Mouse (Mus musculus): Measurements from ENCODE around the gene Ptprq.

Gene Ptprq

DNA sequence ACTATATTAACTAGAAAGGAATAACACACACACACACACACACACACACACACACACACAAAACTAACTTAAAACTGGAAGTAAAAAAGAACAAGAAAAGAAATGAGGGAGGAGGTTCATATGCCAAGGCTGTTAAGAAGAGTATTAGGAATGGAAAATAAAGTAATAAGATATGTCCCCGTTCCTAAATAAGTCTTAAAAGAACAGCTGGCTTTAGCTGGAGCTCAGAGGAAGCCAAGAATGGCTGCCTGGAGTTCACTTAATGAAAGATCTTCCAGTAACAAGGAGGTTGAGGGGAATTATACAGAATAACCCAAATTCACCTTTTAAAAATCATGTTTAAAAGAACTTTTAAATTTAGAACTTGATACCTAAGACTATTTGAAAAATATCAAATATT, 93.2 kb downstream of the Ptprq start:
- DNase-seq, result no peak

DNA sequence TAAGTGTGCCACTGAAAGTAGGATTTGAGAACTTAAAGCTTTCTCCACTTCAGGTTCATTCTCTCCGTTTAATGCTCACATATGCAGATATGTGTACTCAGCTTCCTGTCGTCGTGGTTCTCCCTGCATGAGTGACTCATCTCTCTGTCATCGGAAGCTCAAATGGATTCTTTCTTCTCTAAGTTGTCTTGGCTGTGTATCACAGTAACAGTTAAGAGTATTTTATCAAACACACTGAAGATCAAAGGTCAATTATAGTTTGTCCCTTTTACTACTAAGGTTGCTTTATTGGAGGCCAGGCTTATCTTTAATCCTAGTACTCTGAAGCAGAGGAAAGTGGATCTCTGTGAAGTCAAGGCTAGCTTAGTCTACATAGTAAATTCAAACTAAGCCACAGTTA, 95.6 kb downstream of the Ptprq start:
- DNase-seq, result no peak

DNA sequence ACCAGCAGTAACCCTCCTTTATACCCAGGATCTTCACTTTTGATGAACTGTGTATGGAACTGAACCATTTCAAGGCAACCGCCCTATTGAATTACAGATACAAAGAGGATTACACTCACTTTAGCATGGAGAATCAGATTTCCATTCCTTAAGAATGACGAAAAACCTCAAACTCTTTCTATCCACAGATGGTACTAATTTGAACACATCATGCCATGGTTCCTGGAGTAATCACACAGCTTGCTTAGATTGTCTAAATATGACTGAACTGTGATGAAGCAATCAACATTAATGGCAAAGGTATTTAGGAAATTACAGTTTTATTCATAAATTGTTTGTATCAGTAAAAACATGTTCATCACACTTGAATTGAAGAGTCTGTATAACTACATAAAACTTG, 104.4 kb downstream of the Ptprq start:
- DNase-seq, result no peak

DNA sequence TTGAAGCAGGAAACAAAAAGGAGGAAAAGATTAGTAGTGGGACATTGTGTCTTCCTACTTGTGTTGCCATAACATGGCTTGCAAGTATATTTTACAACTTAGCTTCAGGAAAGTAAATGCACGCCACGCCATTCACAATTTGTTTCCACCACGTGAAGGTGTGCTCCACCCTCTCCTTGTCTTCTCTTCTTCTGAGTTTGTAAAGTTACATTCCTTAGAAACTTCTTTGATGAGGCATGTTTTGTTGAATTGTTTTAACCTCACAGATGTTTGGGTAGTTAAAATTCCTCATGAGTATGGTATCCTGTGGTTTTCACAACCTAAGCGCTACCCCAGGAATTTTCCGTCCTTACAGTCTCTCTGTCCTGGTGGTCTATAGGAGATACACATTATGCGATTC, 118.5 kb downstream of the Ptprq start:
- DNase-seq, result no peak

DNA sequence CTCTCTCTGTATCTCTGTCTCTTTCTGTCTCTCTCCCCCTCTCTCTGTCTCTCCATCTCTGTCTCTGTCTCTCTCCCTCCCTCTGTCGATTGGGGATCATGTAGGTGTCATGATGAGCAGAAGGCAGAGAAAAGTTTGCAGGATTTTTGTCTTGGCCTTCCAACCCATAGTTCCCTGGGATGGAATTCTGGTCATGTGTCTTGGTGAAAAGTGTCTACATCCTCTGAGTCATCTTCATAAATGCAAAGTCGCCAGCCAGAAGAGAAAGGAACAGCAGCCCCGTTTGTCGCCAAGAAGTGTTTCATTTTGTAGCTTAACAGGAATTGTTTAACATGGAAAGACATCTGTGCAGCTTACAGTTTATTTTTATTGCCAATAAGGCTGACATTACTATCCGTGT, 136.5 kb downstream of the Ptprq start:
- no peak for DNase-seq

DNA sequence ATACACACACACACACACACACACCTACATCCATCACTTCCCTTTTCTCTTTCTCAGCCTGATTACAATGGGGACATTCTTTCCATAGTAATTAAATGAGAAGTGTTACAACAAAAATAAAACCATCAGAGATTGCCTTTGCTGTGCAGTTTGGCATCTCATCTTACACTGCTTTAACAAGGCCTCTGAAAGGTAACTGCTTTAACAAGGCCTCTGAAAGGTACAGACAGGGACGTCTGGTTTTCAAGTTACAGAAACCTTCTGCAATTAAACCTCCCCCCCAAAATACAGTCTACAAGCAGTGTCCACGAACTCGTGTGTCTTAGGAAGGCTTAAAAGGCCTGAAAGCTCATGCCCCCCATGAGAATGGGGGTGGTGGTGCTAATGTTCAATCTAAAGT, 150.8 kb downstream of the Ptprq start:
- DNase-seq, result no peak

DNA sequence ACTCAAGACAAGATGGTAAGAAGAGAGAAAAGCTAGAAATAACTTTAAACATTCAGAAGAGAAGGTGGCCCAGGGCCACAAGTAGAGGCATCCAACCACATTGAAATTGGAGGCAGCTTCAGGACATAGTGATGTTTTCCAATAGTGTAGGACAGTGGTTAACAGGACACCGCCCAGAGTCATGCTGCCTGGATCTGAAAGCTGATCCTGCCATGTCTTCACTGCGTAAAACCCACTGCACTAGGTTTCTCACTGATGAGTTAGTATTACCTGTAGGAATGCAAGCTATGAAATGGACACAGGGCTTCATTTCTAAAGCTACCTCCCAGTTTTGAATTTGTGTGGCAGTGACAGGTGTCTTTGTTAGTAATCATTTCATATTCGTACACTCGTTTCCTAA, 151.6 kb downstream of the Ptprq start:
- DNase-seq, result no peak

DNA sequence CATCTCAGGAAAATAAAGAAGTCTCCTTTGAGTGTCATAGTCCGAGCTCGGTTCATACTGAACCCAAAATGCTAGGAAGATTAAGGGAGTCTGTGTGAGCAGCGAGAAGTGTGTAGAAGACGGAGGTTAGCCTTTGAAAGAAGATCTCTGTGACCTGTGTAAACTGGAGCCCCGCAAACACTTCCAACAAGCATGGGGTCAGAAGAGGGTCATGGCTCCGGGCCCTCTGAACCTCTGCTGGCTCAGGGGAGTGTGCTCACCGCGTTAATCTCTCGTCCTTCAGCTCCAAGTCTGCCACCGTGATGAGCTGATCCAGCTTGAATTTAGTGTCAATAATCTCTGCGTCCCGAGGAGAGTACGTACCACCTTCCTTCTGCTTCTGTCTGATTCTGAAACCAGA, 157.0 kb downstream of the Ptprq start:
- no peak for DNase-seq

DNA sequence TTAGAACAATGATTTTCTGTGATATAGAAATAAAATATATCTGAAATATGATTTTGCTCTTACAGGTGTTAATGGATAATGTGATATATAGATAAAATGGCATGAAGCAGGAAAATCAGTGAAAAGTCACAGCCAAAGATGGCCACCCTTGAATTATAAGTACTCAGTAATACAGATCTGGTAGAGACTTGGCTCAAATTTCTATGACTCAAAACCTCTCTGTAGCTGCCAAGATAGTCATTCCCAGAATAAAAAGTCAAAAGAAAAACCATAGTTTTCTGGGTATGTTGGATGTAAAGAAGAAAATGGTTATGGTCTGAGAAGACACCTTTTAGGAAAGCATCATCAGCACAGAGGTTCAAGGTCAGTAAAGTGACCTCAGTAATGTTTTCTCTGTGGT, 159.0 kb downstream of the Ptprq start:
- no peak for DNase-seq

DNA sequence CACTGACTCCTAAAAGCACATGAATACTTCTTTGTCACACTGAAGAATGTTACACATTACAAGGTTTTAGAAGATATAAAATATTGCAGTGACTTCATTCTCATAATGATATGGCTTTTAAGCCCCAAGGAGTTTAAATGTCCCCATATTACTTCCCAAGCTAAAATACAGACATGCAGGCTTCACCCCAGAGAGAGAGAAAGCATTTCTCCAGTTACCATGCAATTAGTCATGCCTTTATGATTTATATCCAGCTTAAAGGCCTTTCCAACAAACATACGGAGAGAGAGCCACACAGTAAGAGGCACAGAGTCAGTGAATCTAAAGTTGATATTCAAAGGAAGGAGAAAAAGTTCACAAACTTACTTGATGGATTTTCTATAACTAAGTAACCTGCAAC, 176.8 kb downstream of the Ptprq start:
- no peak for DNase-seq

DNA sequence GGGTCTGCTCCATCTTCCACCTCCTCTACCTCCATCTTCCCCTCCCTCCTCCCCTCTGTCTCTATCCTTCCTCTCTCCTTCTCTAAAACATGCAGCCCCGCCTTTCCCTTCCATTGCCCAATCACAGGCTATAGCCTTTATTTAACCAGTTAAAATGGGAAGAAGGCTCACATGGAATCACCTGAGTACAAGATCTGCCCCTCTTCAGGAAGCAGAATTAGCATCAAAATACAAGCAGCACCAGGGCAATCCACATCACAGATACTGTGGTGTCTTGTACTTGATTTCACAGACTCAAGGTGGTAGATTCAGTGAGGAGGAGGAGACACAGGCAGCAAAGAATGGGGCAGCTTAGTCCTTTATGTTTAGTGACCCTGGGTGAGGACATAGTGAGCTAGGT, 191.1 kb downstream of the Ptprq start:
- no peak for DNase-seq

DNA sequence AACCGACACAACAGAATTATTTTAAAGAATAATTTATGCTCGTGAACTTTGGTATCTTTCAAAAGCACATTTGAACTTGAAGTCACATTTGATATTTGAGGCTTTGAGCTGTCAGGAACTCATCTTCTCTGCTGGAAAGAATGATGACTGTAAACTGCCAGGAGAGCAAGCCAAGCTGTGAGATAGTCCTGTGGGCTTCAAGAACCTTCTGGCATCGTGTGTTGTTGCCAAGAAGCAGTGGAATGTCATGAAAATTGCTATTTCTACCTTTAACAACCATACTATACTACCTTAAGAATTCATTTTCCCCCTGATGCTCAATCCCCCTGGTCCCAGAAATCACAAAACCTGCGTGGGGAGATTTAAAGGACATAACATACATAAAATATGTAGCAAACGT, 200.6 kb downstream of the Ptprq start:
- no peak for DNase-seq

DNA sequence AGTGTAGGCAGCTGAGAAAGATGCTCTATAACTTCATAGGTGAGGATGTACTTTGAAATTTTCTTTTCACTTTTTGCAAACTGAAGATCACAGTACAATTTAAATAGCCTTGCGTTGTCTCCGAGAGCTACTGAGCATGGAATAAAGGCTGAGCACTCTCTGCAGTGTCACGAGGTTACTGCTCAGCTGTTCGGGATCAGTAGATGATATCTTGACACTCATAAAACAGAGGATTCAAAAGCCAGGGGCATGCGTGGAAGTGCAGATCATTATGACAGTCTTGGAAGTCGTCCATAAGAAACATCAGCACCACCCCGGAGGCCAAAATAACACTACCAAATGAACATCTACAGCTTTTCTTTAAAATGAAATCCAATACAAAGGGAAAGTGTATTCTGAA, 203.2 kb downstream of the Ptprq start:
- no peak for DNase-seq

DNA sequence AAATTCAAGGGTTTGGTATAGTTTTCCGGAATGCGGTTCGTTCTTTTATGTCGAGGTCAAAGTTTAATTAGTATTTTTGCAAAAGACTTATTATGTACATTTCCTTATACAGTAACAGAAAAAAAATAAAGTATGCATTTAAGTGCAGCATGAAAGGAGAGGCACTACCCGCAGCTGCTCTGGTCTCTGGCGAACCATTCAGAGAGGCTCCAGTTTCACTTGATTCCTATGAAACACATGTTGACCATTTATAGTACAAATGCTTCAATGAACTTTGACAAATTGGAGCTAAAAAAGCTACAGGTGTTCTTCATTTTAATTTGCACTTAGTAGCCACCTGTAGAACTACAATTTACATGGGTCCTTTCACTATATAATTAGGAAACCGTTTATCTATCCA, 205.1 kb downstream of the Ptprq start:
- DNase-seq, result no peak

DNA sequence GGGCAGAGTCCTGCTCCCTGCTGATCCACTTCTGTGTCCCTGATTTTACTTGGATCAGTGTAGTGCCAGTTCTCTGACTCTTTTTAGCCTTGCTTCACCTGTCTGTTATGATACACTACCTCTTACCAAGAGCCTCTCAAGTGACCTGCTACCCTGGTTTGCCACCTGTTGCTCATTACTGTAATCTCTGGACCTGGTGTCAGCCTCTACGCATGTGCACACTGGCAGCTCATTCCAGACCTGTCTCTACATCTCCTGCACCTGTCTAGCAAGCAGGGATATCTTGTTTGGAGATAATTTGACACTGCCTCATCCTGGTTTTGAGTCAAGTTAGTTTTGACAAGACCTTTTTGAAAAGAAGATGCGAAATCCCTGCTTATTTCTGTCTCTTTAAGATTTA, 213.5 kb downstream of the Ptprq start:
- DNase-seq, result no peak

DNA sequence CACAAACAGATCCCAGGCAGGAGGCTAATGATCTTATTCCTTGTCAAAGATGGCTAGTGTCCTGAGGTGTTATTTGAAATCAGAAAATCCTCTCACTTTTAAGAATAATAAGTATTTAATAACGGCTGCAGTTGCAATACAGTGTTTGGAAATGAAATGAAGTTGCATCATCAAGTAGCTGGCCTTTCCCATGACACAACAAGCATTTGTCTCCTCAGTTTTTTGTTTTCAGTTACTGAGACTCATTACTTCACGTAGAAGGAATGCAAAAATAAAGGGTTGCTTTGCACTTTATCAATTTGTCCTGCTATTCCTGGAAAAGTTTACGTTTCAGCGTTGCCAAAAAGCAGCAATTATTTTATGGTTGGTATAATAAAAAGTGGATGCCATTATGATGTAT, 216.4 kb downstream of the Ptprq start:
- no peak for DNase-seq

DNA sequence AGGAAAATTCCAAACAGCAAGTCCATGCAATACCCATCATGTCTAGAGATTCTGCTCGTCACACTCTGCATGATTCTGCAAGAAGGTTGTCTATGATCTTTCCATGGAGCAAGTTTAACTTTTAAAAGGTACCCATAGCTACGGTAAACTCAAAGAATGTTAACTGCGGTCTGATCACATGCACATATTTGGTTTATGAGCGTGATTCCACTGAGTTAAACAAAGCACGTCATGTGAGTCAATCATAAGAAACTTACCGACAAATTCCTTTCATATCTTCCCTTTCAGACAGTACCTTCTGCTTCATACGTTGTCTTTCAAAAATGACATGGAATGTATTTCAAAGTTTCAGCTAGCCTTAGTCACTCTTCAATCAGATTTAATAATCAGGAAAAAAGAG, 217.7 kb downstream of the Ptprq start:
- no peak for DNase-seq

DNA sequence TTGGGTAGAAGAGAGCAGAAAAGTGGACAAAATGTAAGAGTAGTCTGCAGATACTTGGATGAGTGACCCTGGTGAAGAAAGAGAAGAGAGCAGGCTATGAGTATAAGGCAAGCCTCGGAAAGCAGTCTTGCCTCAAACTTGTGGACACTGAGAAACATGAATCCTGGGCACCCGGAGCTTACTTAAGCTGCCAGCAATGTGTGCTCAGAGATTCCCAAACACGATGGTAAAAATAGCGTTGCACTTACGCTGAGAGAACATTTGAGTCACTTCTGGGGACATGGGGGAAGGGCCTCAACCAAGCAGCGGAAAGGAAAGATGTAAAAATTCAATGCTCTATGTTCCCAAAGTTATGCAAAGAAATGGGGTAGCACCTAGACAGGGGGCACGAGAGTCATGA, 220.2 kb downstream of the Ptprq start:
- no peak for DNase-seq

DNA sequence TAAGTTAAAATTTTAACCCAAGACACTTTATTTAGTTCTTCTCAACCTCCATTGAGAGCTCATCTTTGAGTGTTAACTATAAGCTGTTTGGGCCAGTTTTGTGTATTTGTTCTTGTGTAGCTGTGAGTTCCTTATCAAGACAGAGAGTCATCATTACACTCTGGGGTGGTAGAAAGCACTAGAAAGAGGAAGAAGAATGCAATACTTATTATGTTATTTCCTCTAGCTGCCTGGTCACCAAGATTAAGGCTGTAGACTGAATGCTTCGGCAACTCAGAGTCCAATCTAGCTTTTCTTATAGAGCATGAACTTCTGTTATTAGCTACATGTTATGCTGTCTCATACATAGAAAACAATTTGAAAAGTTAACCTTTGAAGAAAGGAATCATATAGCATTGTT, 223.4 kb downstream of the Ptprq start:
- DNase-seq, result no peak

DNA sequence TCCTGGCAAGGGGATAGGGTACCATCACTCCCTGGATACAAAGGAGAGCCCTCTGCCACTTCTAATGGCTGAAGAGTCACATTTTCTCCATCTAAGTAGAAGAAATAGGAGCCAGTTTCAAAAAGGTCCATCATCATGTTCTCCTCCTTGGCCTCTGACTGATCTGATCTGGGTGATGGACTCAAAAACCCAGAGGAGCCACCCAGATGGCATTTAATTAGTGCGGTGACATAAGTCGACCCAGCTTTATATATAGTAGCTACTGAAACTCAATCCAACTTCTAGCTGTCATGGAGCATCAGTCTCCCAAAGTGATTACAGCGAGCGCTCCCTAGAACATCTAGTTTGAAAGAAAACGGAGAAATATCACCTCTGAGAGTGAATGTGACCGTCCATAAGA, 225.3 kb downstream of the Ptprq start, which contains the start of gene Myf6:
Myf6 (minus strand) TSS at position 170 of the 400 bp plus-strand sequence.
- DNase-seq, result no peak

DNA sequence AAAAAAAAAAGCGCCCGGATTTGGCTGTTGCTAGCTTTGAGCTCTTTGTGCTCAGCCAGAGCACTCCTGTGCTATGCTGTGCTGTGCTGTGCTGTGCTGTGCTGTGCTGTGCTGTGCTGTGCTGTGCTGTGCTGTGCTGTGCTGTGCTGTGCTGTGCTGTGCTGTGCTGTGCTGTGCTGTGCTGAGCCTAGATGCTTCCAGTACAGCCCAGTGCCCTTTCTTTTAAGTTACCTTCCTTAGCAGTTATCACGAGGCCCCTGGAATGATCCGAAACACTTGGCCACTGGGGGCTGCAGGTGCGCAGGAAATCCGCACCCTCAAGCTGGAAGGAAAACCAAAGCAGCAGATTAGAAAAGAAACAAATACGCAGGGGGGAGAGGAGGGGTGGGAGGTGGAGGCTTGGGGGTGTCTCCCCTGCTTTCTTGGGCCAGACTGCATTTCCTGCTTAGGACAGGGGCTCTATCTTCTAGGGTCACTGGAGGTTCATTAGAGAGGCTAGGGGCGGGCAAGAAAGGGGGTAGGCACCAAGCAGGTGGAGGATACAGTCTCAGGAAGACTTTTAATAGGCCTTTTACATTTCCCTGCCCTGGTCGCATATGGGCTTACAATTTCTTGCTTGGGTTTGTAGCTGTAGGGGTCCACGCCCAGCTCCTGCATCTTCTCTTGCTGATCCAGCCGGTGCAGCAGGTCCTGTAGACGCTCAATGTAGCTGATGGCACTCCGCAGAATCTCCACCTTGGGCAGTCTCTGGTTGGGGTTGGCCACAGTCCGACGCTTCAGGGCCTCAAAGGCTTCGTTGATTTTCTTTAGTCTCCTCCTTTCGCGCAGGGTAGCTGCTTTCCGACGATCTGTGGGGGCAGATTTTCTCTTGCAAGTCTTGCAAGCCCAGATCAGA, 226.0 kb downstream of the Ptprq start:
- no peak for DNase-seq

DNA sequence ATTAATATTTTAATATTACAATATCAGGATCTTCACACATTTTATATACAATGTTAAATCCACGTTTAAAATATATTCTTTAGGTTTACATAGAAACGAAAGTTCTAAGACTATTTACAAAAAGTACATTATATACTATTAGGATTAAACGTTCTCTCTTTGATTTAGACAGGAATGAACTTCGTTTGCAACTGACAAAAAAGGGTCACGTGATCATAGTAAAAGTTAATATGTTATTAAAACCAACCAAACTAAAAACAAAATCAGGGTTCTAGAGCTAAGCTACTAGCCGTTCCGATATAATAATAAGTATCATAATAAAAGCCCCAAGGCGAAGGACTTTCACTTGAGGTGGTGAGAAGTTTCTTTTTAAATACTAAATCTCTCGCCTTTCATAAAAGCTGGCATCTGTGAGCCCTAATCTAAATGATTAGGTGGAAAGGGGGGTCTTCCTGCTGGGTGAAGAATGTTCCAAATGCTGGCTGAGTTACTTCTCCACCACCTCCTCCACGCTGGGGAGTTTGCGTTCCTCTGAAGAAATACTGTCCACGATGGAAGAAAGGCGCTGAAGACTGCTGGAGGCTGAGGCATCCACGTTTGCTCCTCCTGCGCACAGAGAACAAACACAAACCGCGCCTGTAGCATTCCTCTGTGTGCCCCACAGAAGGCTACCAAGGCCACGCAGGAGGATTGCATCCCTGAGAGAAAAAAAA, 226.8 kb downstream of the Ptprq start:
- DNase-seq, result no peak

DNA sequence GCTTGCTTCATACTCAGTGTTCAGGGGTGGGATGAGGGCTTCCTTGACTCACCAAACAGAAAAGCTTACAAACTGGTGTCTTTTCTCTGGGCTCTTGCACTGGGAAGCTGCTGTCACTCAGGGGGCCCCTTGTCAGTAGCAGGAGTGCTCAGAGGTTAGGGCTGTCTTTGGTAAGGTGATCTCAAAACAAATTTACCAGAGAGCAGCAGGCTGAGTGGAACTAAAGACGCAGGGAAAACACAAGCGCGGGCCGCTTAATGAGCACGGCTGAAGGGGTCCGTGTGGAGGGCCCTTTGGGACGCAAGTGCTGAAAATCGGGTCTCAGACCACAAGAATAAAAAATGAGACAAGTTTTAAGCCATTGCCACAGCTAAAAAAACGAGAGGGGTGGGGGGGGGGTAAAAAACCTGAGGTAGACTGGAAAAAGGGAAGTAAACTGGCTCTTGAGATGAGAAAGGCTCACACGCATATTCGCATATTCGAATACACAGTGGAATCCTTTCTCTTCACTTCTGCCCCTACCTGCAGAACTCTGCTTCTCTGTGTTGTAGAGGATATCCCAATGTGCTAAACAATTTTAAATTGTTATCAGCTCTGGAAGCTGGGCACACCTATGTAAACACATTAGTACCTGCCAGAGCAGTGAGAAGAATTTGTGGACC, 231.1 kb downstream of the Ptprq start:
- no peak for DNase-seq

DNA sequence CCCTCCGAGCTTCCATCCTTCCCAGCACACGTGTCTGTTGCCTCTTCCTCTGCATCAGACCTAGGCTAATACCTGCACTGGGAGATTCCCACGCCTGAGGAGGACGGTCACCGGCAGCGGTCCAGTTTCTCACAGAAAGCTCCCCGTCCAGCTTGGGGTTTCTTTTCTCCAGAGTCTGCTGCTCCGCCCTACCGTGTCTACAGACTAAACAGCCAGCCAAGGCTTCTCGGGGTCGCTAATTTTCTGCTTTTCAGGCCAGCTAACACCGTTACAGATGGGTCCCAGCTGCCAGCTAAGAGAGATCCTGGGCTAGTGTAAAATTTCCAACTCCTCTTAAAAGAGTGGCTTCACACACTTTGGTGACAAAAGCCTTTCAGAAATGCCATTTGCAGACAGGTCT, 233.1 kb downstream of the Ptprq start:
- DNase-seq, result no peak
